Mouse (Mus musculus): ENCODE results near the gene Cdh23. TPM values are rescaled to one million over a fixed set of nuclear protein-coding genes. Genes with fewer than 3 reads are reported as not detected.

Cdh23 gene
- polyA plus RNA-seq, 1 experiment from 2014 or later: 0.06 TPM

- WGBS: 85% methylated on average over 10 of the region's 10 CpGs
These were observed 413.9 kb downstream of the Cdh23 start for GRCm38 (mm10) chr10:60282116-60283014.

DNA sequence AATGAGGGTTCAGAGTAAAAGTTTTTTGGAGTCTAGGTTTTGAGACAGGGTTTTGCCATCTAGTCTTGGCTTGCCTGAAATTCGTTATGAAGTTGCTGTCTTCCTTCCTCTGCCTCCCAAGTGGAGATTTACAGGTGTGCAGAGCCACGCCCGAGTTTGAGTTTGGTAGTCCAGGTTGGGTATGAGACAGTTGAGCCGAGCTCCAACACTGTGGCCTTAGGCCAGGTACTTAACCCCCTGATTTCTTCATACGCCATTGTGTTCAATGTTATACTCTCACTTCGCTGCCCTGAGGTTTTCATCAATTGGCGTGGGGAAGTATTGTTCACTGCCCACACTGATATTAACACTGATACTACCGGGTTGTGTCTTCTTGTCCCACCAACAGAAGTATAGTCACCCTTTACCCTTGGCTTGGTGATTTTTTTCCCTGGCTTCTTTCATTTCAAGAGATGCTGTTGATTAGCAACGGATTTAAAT is 414.7 kb downstream of the Cdh23 start:
- Histone ChIP-seq H3K27me3 (replicated peaks) (no peaks in the 10 kb centered on the region), H3K4me2 (no peak overlapping the region), H3K9me3 (replicated peaks) (no peaks in the 10 kb centered on the region), H3K36me3 (peaks cover 3% of the 10 kb centered on the region; the same call in 1 of the 2 replicates), H3K9ac (no peak overlapping the region), H3K4me3 (no peak overlapping the region), H3K27ac (ENCODE audit: poor library complexity, severe bottlenecking) (no peak overlapping the region), H3K4me1 (replicated peaks) (peaks cover 71% of the 10 kb centered on the region)
- ATAC-seq (ENCODE audit: insufficient number of reproducible peaks, low FRiP score): no peak
- 88% methylated on average over 9 of the region's 9 CpGs for WGBS

More at GRCm38 (mm10) chr10:60282116-60283014, 413.9 kb downstream of the Cdh23 start:
- ATAC-seq (ENCODE audit: insufficient number of reproducible peaks, low FRiP score): no peak
- H3K4me2 ChIP-seq: no peak overlapping the region
- no peak overlapping the region for H3K9ac ChIP-seq
- H3K27ac ChIP-seq (ENCODE audit: poor library complexity, severe bottlenecking): no peak overlapping the region
- H3K4me3 ChIP-seq: no peak overlapping the region
- H3K36me3 ChIP-seq: peaks cover 3% of the 10 kb centered on the region; the same call in 1 of the 2 replicates
- no peaks in the 10 kb centered on the region for H3K9me3 ChIP-seq (replicated peaks)
- H3K27me3 ChIP-seq (replicated peaks): no peaks in the 10 kb centered on the region
- peaks cover 76% of the 10 kb centered on the region for H3K4me1 ChIP-seq (replicated peaks)

GRCm38 (mm10) chr10:60280353-60280752 is 415.9 kb downstream of the Cdh23 start:
- no peaks in the 10 kb centered on the region for H3K27me3 ChIP-seq (replicated peaks)
- H3K4me2 ChIP-seq: peak overlapping the region; percentile 8; the same call in 1 of the 2 replicates
- H3K9me3 ChIP-seq (replicated peaks): no peaks in the 10 kb centered on the region
- 89% methylated on average over 6 of the region's 6 CpGs for WGBS
- no peak for ATAC-seq (ENCODE audit: insufficient number of reproducible peaks, low FRiP score)
- no peak overlapping the region for H3K4me3 ChIP-seq
- no peak overlapping the region for H3K9ac ChIP-seq
- H3K27ac ChIP-seq (ENCODE audit: poor library complexity, severe bottlenecking): no peak overlapping the region
- H3K36me3 ChIP-seq: peaks cover 3% of the 10 kb centered on the region; the same call in 1 of the 2 replicates
- peaks cover 59% of the 10 kb centered on the region for H3K4me1 ChIP-seq (replicated peaks)

DNA sequence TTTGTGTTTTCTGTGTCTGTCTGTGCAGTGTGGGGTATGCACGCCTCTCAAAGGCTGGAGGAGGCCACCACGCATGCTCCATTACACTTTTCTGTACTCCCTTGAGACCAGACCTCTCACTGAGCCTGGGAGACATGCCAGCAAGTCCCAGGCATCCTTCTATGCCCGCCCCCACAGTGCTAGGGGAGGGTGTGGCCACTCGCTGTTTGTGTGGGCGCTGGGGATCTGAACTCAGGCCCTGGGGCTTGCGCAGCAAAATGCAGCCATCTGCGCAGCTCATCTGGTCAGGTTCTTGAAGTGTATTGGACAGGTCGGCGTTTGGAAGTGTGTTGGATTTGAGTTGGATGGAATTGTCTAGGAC is 416.4 kb downstream of the Cdh23 start:
- Histone ChIP-seq H3K4me1 (replicated peaks) (peaks cover 54% of the 10 kb centered on the region), H3K4me2 (peak overlapping the region; percentile 8; the same call in 1 of the 2 replicates), H3K4me3 (no peak overlapping the region), H3K27ac (ENCODE audit: poor library complexity, severe bottlenecking) (no peak overlapping the region), H3K9me3 (replicated peaks) (no peaks in the 10 kb centered on the region), H3K27me3 (replicated peaks) (no peaks in the 10 kb centered on the region), H3K9ac (no peak overlapping the region), H3K36me3 (peaks cover 3% of the 10 kb centered on the region; the same call in 1 of the 2 replicates)
- 89% methylated on average over 9 of the region's 9 CpGs for WGBS
- ATAC-seq (ENCODE audit: insufficient number of reproducible peaks, low FRiP score): no peak

DNA sequence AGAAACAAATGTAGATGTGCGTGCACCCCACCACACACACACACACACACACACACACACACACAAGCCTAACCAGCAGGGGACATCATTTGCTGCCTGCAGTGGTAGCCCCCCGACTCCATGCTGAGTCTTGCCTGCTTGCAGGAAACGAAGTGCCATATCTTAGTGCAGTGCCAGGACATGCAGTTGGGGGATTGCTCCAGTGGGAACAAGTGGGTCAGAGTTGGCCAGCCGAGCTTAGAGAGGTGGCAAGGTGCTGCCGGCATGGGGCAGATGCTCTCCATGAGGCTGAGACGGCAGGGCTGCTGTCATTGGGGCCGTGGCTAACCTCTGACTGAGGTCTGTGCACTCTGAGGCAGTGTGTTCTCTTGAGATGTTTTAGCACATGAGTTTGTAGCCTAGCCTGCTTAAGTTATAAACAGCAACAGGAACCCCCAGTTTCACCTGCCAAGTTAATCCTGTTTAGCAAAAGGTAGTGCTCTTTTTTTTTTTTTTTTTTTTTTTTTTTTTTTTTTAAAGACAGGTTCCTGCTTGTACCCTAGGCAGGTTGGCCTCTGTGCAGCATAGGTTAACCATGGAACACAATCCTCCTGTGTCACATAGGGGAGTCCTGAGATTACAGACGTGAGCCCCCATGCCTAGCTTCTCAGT is 416.9 kb downstream of the Cdh23 start:
- no peak for ATAC-seq (ENCODE audit: insufficient number of reproducible peaks, low FRiP score)
- peak overlapping the region; percentile 96 for H3K4me2 ChIP-seq
- no peak overlapping the region for H3K4me3 ChIP-seq
- no peak overlapping the region for H3K27ac ChIP-seq (ENCODE audit: poor library complexity, severe bottlenecking)
- no peaks in the 10 kb centered on the region for H3K9me3 ChIP-seq (replicated peaks)
- H3K27me3 ChIP-seq (replicated peaks): no peaks in the 10 kb centered on the region
- peaks cover 49% of the 10 kb centered on the region for H3K4me1 ChIP-seq (replicated peaks)
- 70% methylated on average over 8 of the region's 8 CpGs for WGBS
- no peak overlapping the region; the same call in 1 of the 2 replicates for H3K9ac ChIP-seq
- H3K36me3 ChIP-seq: peaks cover 3% of the 10 kb centered on the region; the same call in 1 of the 2 replicates

- ATAC-seq (ENCODE audit: insufficient number of reproducible peaks, low FRiP score): no peak
- 87% methylated on average over 3 of the region's 3 CpGs for WGBS
- Histone ChIP-seq H3K9me3 (replicated peaks) (no peaks in the 10 kb centered on the region), H3K36me3 (peaks cover 3% of the 10 kb centered on the region; the same call in 1 of the 2 replicates), H3K27me3 (replicated peaks) (no peaks in the 10 kb centered on the region), H3K9ac (no peak overlapping the region), H3K27ac (ENCODE audit: poor library complexity, severe bottlenecking) (no peak overlapping the region), H3K4me1 (replicated peaks) (peaks cover 43% of the 10 kb centered on the region), H3K4me2 (peak overlapping the region; percentile 96), H3K4me3 (peak overlapping the region; percentile 75; the same call in 1 of the 2 replicates)
These were observed 417.5 kb downstream of the Cdh23 start for GRCm38 (mm10) chr10:60278786-60279185.

DNA sequence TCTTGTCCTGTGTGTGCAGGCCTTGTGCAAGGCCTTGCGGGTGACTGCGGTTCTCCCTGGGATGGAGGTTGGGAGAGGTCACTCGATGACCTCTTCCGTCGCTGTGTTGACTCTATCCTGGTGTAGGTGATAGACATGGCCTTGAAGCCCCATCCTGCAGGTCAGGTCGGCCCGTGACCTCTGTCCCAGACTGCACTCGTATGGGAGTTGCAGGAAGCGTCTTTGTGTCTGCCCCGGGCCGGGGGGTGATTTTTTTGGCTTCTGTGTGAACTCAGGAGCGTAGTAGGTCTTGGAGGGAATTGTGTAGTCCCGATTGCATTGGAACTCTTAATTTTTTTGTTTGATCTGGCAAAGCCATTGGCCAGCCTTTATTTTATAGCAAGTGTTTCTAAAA is 418.3 kb downstream of the Cdh23 start:
- Histone ChIP-seq H3K4me1 (replicated peaks) (peaks cover 42% of the 10 kb centered on the region), H3K27me3 (replicated peaks) (no peaks in the 10 kb centered on the region), H3K36me3 (no peaks in the 10 kb centered on the region), H3K27ac (ENCODE audit: poor library complexity, severe bottlenecking) (peak overlapping the region; percentile 84), H3K4me2 (peak overlapping the region; percentile 96), H3K9me3 (replicated peaks) (no peaks in the 10 kb centered on the region), H3K4me3 (peak overlapping the region; percentile 75), H3K9ac (peak overlapping the region; percentile 89)
- peak; percentile 49; the same call in 1 of the 2 replicates for ATAC-seq (ENCODE audit: insufficient number of reproducible peaks, low FRiP score)
- WGBS: 8% methylated on average over 13 of the region's 13 CpGs

DNA sequence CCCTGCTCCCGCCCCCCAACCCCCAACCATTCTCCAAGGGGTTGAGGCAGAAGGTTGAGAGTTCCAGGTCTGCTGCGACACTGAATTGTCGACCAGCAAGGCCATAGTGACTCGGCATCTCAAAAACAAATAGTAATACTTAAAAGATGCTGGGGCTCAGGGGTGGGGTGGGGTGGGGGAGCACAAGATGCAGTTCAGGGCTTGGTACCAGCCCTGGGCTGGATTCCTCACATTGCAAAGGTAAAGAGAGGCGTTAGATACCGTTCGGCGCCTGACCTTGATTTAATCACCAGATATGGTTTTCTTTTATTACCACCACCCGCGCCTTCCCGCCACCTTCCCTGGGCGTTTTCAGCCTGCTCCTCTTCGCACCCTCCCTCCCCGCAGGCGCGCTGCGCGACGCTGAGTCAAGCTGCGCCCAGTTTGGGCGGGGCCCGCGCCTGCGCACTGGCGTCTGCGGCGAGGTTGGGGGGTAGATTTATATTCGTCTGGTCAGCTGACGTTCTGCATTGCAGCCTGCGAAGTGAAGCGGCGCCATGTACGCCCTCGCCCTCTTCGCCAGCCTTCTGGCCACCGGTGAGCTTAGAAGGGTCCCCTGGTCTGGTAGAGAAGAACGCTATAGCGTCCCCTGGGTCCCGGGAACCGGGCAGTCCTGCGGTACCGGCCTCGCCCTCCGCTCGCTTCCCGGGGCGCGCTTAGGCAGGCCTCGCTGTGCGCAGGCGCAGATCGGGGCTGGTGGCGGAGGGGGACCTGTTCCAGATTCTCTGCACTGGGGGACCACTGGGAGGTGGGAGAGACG is 418.9 kb downstream of the Cdh23 start, which contains the start of gene Psap:
TSS of gene Psap (plus strand) at position 421 of the 799 bp plus-strand sequence.
- Histone ChIP-seq H3K27ac (ENCODE audit: poor library complexity, severe bottlenecking) (peak within 1 kb of the TSS; percentile 84), H3K9ac (peak within 1 kb of the TSS; percentile 89), H3K27me3 (replicated peaks) (no peaks in the 10 kb centered on the region), H3K4me3 (peak within 1 kb of the TSS; percentile 75), H3K4me1 (replicated peaks) (peaks cover 42% of the 10 kb centered on the region), H3K4me2 (peak within 1 kb of the TSS; percentile 96), H3K9me3 (replicated peaks) (no peaks in the 10 kb centered on the region), H3K36me3 (no peaks in the 10 kb centered on the region)
- ATAC-seq (ENCODE audit: insufficient number of reproducible peaks, low FRiP score): peak; percentile 92
- 3% methylated on average over 54 of the region's 54 CpGs for WGBS

DNA sequence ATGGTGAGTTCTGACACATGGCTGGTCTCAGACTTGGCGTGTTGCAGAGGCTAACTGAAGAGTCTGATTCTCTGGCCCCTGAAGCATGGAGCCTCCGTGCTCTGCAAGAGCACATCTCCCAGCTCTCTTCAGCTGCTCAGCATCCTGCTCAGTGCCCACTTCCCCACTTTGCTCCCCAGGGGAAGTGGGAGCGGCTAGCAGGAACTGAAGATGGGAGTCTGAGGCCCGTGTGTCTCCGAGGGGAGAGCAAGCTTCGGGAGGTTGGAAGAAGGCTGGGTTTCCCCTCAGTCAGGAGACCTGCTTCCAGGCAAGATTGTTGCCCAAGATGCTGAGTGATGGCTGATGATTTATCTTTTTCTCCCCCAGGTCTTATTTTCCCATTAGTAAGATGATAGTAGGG is 422.9 kb downstream of the Cdh23 start:
- no peak for ATAC-seq (ENCODE audit: insufficient number of reproducible peaks, low FRiP score)
- no peak overlapping the region for H3K9ac ChIP-seq
- H3K27me3 ChIP-seq (replicated peaks): no peaks in the 10 kb centered on the region
- H3K9me3 ChIP-seq (replicated peaks): no peaks in the 10 kb centered on the region
- WGBS: 54% methylated on average over 6 of the region's 6 CpGs
- H3K27ac ChIP-seq (ENCODE audit: poor library complexity, severe bottlenecking): no peak overlapping the region
- H3K4me1 ChIP-seq (replicated peaks): peaks cover 29% of the 10 kb centered on the region
- H3K4me3 ChIP-seq: no peak overlapping the region
- no peaks in the 10 kb centered on the region for H3K36me3 ChIP-seq
- no peak overlapping the region for H3K4me2 ChIP-seq

DNA sequence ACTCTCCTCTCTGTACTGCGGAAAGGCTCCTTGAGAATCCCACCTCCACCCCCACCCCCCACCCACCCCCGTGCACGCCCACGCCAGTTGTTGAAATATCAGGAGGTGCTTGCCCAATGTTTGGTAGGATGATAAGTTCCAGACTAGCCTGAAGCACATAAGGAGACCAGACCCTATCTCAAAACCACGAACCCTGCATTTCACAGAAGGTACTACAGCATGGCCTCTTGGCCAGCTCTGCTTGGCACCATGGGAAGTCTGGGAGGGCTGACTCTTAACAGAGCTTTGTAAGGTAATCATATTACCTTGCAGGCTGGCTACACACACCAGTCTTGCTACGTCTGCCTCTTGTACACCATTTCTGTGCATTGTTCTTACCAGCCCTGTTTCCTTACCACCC is 424.0 kb downstream of the Cdh23 start:
- Histone ChIP-seq H3K4me3 (no peak overlapping the region), H3K36me3 (no peaks in the 10 kb centered on the region), H3K4me2 (peak overlapping the region; percentile 35), H3K27me3 (replicated peaks) (no peaks in the 10 kb centered on the region), H3K27ac (ENCODE audit: poor library complexity, severe bottlenecking) (no peak overlapping the region), H3K9ac (no peak overlapping the region), H3K4me1 (replicated peaks) (peaks cover 24% of the 10 kb centered on the region), H3K9me3 (replicated peaks) (no peaks in the 10 kb centered on the region)
- no peak for ATAC-seq (ENCODE audit: insufficient number of reproducible peaks, low FRiP score)
- WGBS: 13% methylated on average over 6 of the region's 6 CpGs

Data from heart, embryonic 12.5 days (tissue).